Mouse (Mus musculus): ENCODE data around the gene Inpp5a.

DNA sequence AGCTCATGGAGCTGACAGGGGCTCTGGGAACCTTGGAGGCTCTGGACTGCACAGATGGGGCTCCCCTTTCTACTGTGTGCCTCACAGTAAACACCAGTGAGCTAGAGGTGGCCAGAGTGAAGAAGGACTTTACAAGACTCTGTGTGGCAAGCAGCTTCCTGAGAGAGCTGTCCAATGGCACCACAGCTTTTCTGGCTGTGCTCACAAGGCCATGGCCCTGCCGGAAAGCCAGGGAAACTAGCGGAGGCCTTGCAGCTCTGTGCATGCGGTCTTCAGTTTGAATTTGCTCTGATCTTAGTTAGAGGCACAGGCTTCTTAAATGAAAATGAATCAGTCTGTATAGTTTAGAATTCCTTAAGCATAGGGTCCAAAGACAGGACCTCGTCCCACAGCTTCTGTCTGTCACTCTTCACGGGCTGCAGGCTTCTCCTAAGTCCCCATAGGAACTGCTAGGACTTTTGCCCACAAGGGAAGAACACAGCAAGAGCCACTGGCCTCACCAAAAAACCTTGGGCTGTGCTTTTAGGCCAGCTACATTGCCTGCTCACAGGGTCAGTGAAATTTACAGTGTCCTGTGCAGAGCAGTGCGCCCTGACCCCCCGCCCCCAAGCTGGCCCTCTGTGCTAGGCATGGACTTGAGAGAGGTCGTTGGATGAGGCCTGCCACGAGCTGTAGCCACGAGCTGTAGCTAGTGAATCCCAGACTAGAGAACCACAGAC is 78.4 kb downstream of the Inpp5a start:
- TF ChIP-seq CTCF (IDR thresholded peaks at IDR 0.05; ENCODE audit: borderline replicate concordance, extremely low read depth, insufficient read depth, insufficient read length) = no peak
- no peak for TF ChIP-seq POLR2A (IDR thresholded peaks at IDR 0.05; ENCODE audit: borderline replicate concordance, extremely low read depth, insufficient read depth, insufficient read length, poor library complexity, severe bottlenecking)

All from brain, embryonic 14.5 days (tissue).